Mouse (Mus musculus) embryonic facial prominence, embryonic 13.5 days (tissue): ENCODE data around the gene Hnrnph1. TPM values are rescaled to one million over a fixed set of nuclear protein-coding genes. Genes with fewer than 3 reads are reported as not detected.
A peak's percentile ranks its signal among the peaks of the same experiment; 100 is the strongest.

Source experiments
- ATAC-seq: fragments of 200-750 bp; cut with Nextera tagmentation; 2 replicates; pipeline ENCODE4 v1.8.0; 2017; ENCODE audit warnings: low read depth; ENCODE audit not compliant: insufficient number of reproducible peaks, insufficient read depth, low FRiP score, low TSS enrichment
- H3K27ac ChIP-seq: fragments of 300-500 bp; sonication (generic); 2 replicates; pipeline ENCODE4 v1.5.1; 2015; ENCODE audit warnings: moderate library complexity, mild to moderate bottlenecking, inconsistent platforms
- H3K27me3 ChIP-seq: fragments of 300-500 bp; sonication (generic); 2 replicates; pipeline ENCODE4 v1.6.1; 2015; ENCODE audit warnings: mild to moderate bottlenecking, inconsistent platforms
- H3K36me3 ChIP-seq: fragments of 300-500 bp; sonication (generic); 2 replicates; pipeline ENCODE4 v1.6.1; 2015; ENCODE audit warnings: mild to moderate bottlenecking, inconsistent platforms
- H3K4me1 ChIP-seq: fragments of 300-500 bp; sonication (generic); 2 replicates; pipeline ENCODE4 v1.6.1; 2015; ENCODE audit warnings: inconsistent platforms
- H3K4me2 ChIP-seq: fragments of 300-500 bp; sonication (generic); 2 replicates; pipeline ENCODE4 v1.6.1; 2015; ENCODE audit warnings: moderate library complexity, mild to moderate bottlenecking, inconsistent platforms
- H3K4me3 ChIP-seq: fragments of 300-500 bp; sonication (generic); 2 replicates; pipeline ENCODE4 v1.5.1; 2015; ENCODE audit warnings: mild to moderate bottlenecking, inconsistent platforms
- H3K9ac ChIP-seq: fragments of 300-500 bp; sonication (generic); 2 replicates; pipeline ENCODE4 v1.6.1; 2015; ENCODE audit warnings: mild to moderate bottlenecking, inconsistent platforms
- H3K9me3 ChIP-seq: fragments of 300-500 bp; sonication (generic); 2 replicates; pipeline ENCODE4 v1.6.1; 2016; ENCODE audit warnings: inconsistent platforms
- WGBS: fragments of 180-500 bp; shearing (Covaris S2); methylation state at CpG from one replicate; pipeline ENCODE4 v1.1.7; 2015; ENCODE audit warnings: mixed read lengths; 5-methylcytosine and 5-hydroxymethylcytosine counted together
- polyA plus RNA-seq: library from polyadenylated mRNA; unstranded; fragments of >200 nt; fragmentation: Nextera tagmentation; extraction: Ambion mirVana; gene quantifications from 2 replicates; pipeline ENCODE4 v1.2.1, GENCODE M21; 2015

Gene Hnrnph1
- polyA plus RNA-seq, result 541 and 593 TPM in 2 replicates

- Histone ChIP-seq H3K36me3 (peaks cover 17% of the 10 kb centered on the region), H3K9ac (peak within 1 kb of the TSS; percentile 99), H3K27ac (peak within 1 kb of the TSS; percentile 100), H3K4me2 (peak within 1 kb of the TSS; percentile 68), H3K27me3 (no peaks in the 10 kb centered on the region), H3K4me3 (peak within 1 kb of the TSS; percentile 95), H3K4me1 (peaks cover 17% of the 10 kb centered on the region), H3K9me3 (no peaks in the 10 kb centered on the region)
- ATAC-seq, result peak; percentile 89
- WGBS, result under 1% methylated on average over 76 of the region's 76 CpGs
These were observed at the start of gene Hnrnph1 for GRCm38 (mm10) chr11:50376911-50377891. Gene Hnrnph1 (plus strand): TSS chr11:50376990.

- no peaks in the 10 kb centered on the region for H3K9me3 ChIP-seq
- no peak for ATAC-seq
- peaks cover 2% of the 10 kb centered on the region; the same call in 1 of the 2 replicates for H3K36me3 ChIP-seq
- H3K4me3 ChIP-seq, result no peak overlapping the region
- H3K4me1 ChIP-seq, result peaks cover 19% of the 10 kb centered on the region
- H3K4me2 ChIP-seq, result no peak overlapping the region
- no peak overlapping the region for H3K9ac ChIP-seq
- no peak overlapping the region for H3K27ac ChIP-seq
- 89% methylated on average over 3 of the region's 3 CpGs for WGBS
- H3K27me3 ChIP-seq, result no peaks in the 10 kb centered on the region
These were observed 48.6 kb upstream of the Hnrnph1 start for GRCm38 (mm10) chr11:50328075-50328625.

GRCm38 (mm10) chr11:50329378-50329777 is 47.4 kb upstream of the Hnrnph1 start:
- H3K9me3 ChIP-seq, result no peaks in the 10 kb centered on the region
- peaks cover 2% of the 10 kb centered on the region; the same call in 1 of the 2 replicates for H3K36me3 ChIP-seq
- no peak overlapping the region for H3K4me3 ChIP-seq
- WGBS, result 90% methylated on average over 1 of the region's 1 CpGs
- no peaks in the 10 kb centered on the region for H3K27me3 ChIP-seq
- H3K9ac ChIP-seq, result no peak overlapping the region
- no peak overlapping the region for H3K4me2 ChIP-seq
- H3K4me1 ChIP-seq, result peaks cover 6% of the 10 kb centered on the region
- ATAC-seq, result no peak
- H3K27ac ChIP-seq, result no peak overlapping the region

GRCm38 (mm10) chr11:50333181-50333580 is 43.6 kb upstream of the Hnrnph1 start:
- H3K9me3 ChIP-seq, result no peaks in the 10 kb centered on the region
- no peak overlapping the region for H3K4me2 ChIP-seq
- H3K36me3 ChIP-seq, result peaks cover 2% of the 10 kb centered on the region; the same call in 1 of the 2 replicates
- WGBS, result 83% methylated on average over 3 of the region's 3 CpGs
- H3K27ac ChIP-seq, result no peak overlapping the region
- no peak overlapping the region for H3K4me3 ChIP-seq
- H3K9ac ChIP-seq, result no peak overlapping the region
- no peak for ATAC-seq
- no peaks in the 10 kb centered on the region for H3K4me1 ChIP-seq
- no peaks in the 10 kb centered on the region for H3K27me3 ChIP-seq

GRCm38 (mm10) chr11:50336126-50336525 is 40.7 kb upstream of the Hnrnph1 start:
- H3K4me3 ChIP-seq, result no peak overlapping the region
- 47% methylated on average over 1 of the region's 1 CpGs for WGBS
- H3K4me1 ChIP-seq, result no peaks in the 10 kb centered on the region
- no peak overlapping the region for H3K9ac ChIP-seq
- H3K27ac ChIP-seq, result no peak overlapping the region
- ATAC-seq, result no peak
- H3K36me3 ChIP-seq, result no peaks in the 10 kb centered on the region
- H3K27me3 ChIP-seq, result no peaks in the 10 kb centered on the region
- no peaks in the 10 kb centered on the region for H3K9me3 ChIP-seq
- H3K4me2 ChIP-seq, result no peak overlapping the region

GRCm38 (mm10) chr11:50336891-50337290 is 39.9 kb upstream of the Hnrnph1 start:
- H3K9me3 ChIP-seq, result no peaks in the 10 kb centered on the region
- 61% methylated on average over 4 of the region's 4 CpGs for WGBS
- no peaks in the 10 kb centered on the region for H3K27me3 ChIP-seq
- no peaks in the 10 kb centered on the region for H3K4me1 ChIP-seq
- H3K4me3 ChIP-seq, result no peak overlapping the region
- H3K27ac ChIP-seq, result no peak overlapping the region
- no peaks in the 10 kb centered on the region for H3K36me3 ChIP-seq
- no peak for ATAC-seq
- no peak overlapping the region for H3K9ac ChIP-seq
- no peak overlapping the region for H3K4me2 ChIP-seq

- Histone ChIP-seq H3K27me3 (no peaks in the 10 kb centered on the region), H3K4me2 (no peak overlapping the region), H3K4me1 (no peaks in the 10 kb centered on the region), H3K9me3 (no peaks in the 10 kb centered on the region), H3K9ac (no peak overlapping the region), H3K4me3 (no peak overlapping the region), H3K36me3 (no peaks in the 10 kb centered on the region), H3K27ac (no peak overlapping the region)
- no peak for ATAC-seq
- 78% methylated on average over 4 of the region's 4 CpGs for WGBS
These were observed 31.3 kb upstream of the Hnrnph1 start for GRCm38 (mm10) chr11:50345486-50345885.

GRCm38 (mm10) chr11:50346256-50347032 is 30.3 kb upstream of the Hnrnph1 start:
- no peaks in the 10 kb centered on the region for H3K4me1 ChIP-seq
- WGBS, result 86% methylated on average over 9 of the region's 9 CpGs
- ATAC-seq, result no peak
- H3K27me3 ChIP-seq, result no peaks in the 10 kb centered on the region
- no peak overlapping the region for H3K27ac ChIP-seq
- no peaks in the 10 kb centered on the region for H3K36me3 ChIP-seq
- H3K4me2 ChIP-seq, result no peak overlapping the region
- no peak overlapping the region for H3K4me3 ChIP-seq
- H3K9me3 ChIP-seq, result no peaks in the 10 kb centered on the region
- no peak overlapping the region for H3K9ac ChIP-seq

- no peak for ATAC-seq
- WGBS, result 83% methylated on average over 2 of the region's 2 CpGs
- H3K27ac ChIP-seq, result no peak overlapping the region
- H3K36me3 ChIP-seq, result no peaks in the 10 kb centered on the region
- no peak overlapping the region for H3K4me3 ChIP-seq
- H3K9me3 ChIP-seq, result 0 out of 2 replicates have a peak, but pooled peaks cover 4% of the 10 kb centered on the region
- no peaks in the 10 kb centered on the region for H3K4me1 ChIP-seq
- no peak overlapping the region for H3K4me2 ChIP-seq
- no peak overlapping the region for H3K9ac ChIP-seq
- no peaks in the 10 kb centered on the region for H3K27me3 ChIP-seq
These were observed 24.6 kb upstream of the Hnrnph1 start for GRCm38 (mm10) chr11:50352177-50352576.

GRCm38 (mm10) chr11:50354162-50354561 is 22.6 kb upstream of the Hnrnph1 start, which contains the start of gene Cby3:
Gene Cby3 (plus strand): TSS chr11:50354462.
- Histone ChIP-seq H3K4me1 (peaks cover 3% of the 10 kb centered on the region; the same call in 1 of the 2 replicates), H3K4me3 (no peak within 1 kb of the TSS), H3K9me3 (0 out of 2 replicates have a peak, but pooled peaks cover 4% of the 10 kb centered on the region), H3K36me3 (no peaks in the 10 kb centered on the region), H3K4me2 (no peak within 1 kb of the TSS), H3K9ac (no peak within 1 kb of the TSS), H3K27me3 (peaks cover 13% of the 10 kb centered on the region; the same call in 1 of the 2 replicates), H3K27ac (no peak within 1 kb of the TSS)
- ATAC-seq, result no peak

- WGBS, result 64% methylated on average over 3 of the region's 3 CpGs
- Histone ChIP-seq H3K4me2 (no peak overlapping the region), H3K9me3 (0 out of 2 replicates have a peak, but pooled peaks cover 4% of the 10 kb centered on the region), H3K36me3 (no peaks in the 10 kb centered on the region), H3K27ac (no peak overlapping the region), H3K9ac (no peak overlapping the region), H3K4me1 (peaks cover 3% of the 10 kb centered on the region; the same call in 1 of the 2 replicates), H3K27me3 (peaks cover 13% of the 10 kb centered on the region; the same call in 1 of the 2 replicates), H3K4me3 (no peak overlapping the region)
- no peak for ATAC-seq
These were observed 21.9 kb upstream of the Hnrnph1 start for GRCm38 (mm10) chr11:50354851-50355250.
